ENCODE assay signal across 14 mouse cellular contexts in the genomic region with DNA sequence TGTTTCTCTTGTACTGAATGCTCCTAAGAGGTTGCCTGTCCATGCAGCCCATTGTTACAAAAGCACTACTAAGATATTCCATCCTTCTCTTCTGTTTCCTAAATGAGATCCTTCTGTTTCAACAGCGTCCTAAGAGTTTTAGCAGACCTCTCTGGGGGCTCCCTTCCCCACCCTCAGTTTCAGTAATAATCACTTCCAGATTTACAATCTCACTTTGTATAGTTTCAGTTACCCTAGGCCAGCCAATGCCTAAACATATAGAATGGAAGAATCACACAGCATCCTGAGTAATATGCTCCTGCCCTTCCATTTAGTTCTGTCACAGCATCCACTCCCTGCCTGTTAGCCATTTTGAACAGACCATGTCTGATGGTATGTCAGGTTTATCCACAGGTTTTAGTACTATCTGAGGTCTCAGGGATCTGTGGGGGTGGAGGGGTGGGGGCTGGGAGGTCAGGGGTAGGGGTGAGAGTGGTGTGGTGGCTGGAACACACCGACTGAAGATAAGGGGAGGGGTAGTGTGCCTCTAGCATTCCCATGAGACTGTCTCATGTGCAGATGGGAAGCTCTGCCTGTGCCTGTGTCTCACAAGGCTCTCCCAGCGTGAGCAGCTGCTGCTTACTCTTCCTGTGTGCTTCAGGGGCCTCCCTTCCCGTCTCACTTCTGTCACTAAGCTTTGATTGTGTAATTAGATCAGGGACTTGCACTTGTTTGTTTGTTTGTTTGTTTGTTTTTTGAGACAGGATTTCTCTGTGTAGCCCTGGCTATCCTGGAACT. TPM values are rescaled to one million over a fixed set of nuclear protein-coding genes. Genes with fewer than 3 reads are reported as not detected.
A peak's percentile ranks its signal among the peaks of the same experiment; 100 is the strongest.
DNase-seq lines count a peak whose midpoint lies in the region; TF ChIP-seq lines count a peak whose summit lies in the region.
"Had no signal": no experiment of that assay in that cellular context is flagged by ENCODE, and none has a peak within 500 bp of the region (broad histone marks: within the 10 kb centered on the region; RNA-seq: fewer than 3 reads in every experiment).

No protein-coding gene starts in this region.

- no peak for TF ChIP-seq RAD21 in CH12.LX (IDR thresholded peaks at IDR 0.05; ENCODE audit: low read depth, low read length)

- no peak overlapping the region for H3K27ac ChIP-seq in CH12.LX (ENCODE audit: insufficient read depth, low read depth)
- peak overlapping the region; percentile 58; the same call in 1 of the 2 replicates for H3K27ac ChIP-seq in limb, embryonic 10.5 days
- H3K27ac ChIP-seq: forebrain, embryonic 13.5 days; left cerebral cortex, adult 2 months; lung, embryonic 15.5 days; neural tube, embryonic 12.5 days had no signal

- peak overlapping the region in 1 of 3 experiments; percentile 8 for H3K4me3 ChIP-seq in CH12.LX (replicated peaks in 1 of 3; ENCODE audit: low read depth in 2 of 3, low read length in 2 of 3, poor library complexity in 1 of 3)
- H3K4me3 ChIP-seq in limb, embryonic 10.5 days, result no peak overlapping the region
- H3K4me3 ChIP-seq: forebrain, embryonic 13.5 days; left cerebral cortex, adult 2 months; lung, embryonic 15.5 days; neural tube, embryonic 12.5 days had no signal

- no peak for TF ChIP-seq CTCF in CH12.LX (conservative IDR thresholded peaks at IDR 0.05 in 1 of 2, IDR thresholded peaks at IDR 0.05 in 1 of 2; ENCODE audit: low read depth in 2 of 2, low read length in 2 of 2)

- peak overlapping the region; percentile 29; the same call in 1 of the 2 replicates for H3K4me2 ChIP-seq in CH12.LX (ENCODE audit: insufficient read depth, low read depth, poor library complexity, severe bottlenecking)
- H3K4me2 ChIP-seq: forebrain, embryonic 13.5 days; lung, embryonic 15.5 days; neural tube, embryonic 12.5 days had no signal

- dilution Hi-C loops in CH12.LX (cut with MboI; ENCODE audit: extremely low pct_ligation_motif_present, extremely low pct_unique_long_range_greater_than_20kb, low sequenced_read_pairs), result no loop called here

- 27% methylated on average over 4 of the region's 4 CpGs for WGBS in limb, embryonic 10.5 days

- no peaks in the 10 kb centered on the region for H3K9me3 ChIP-seq in CH12.LX (replicated peaks; ENCODE audit: low read length)
- no peaks in the 10 kb centered on the region for H3K9me3 ChIP-seq in limb, embryonic 10.5 days (replicated peaks)
- H3K9me3 ChIP-seq: forebrain, embryonic 13.5 days; lung, embryonic 15.5 days; neural tube, embryonic 12.5 days had no signal

- TF ChIP-seq EP300 in CH12.LX (IDR thresholded peaks at IDR 0.05; ENCODE audit: low read length), result no peak

- peaks cover 6 to 14% of the 10 kb centered on the region in 2 experiments for H3K4me1 ChIP-seq in CH12.LX (ENCODE audit: control insufficient read depth in 1 of 2, insufficient read depth in 2 of 2)
- peaks cover 34% of the 10 kb centered on the region for H3K4me1 ChIP-seq in limb, embryonic 10.5 days

- H3K36me3 ChIP-seq in CH12.LX (replicated peaks in 1 of 2; ENCODE audit: control insufficient read depth in 1 of 2, insufficient read depth in 1 of 2, low read length in 1 of 2), result peaks cover 11 to 39% of the 10 kb centered on the region in 2 experiments
- no peaks in the 10 kb centered on the region for H3K36me3 ChIP-seq in limb, embryonic 10.5 days
- H3K36me3 ChIP-seq: lung, embryonic 15.5 days; neural tube, embryonic 12.5 days had no signal

- no peaks in the 10 kb centered on the region for H3K79me2 ChIP-seq in CH12.LX (replicated peaks; ENCODE audit: control insufficient read depth, extremely low read depth, insufficient read depth, poor library complexity, severe bottlenecking)

- peak; percentile 12 for DNase-seq in left cerebral cortex, postnatal 4 days
- no peak for DNase-seq in left cerebral cortex, adult 11 months (ENCODE audit: low spot score)
- peak; percentile 21 for DNase-seq in CH12.LX (ENCODE audit: extremely low read depth)
- peak; percentile 27 for DNase-seq in embryo, embryonic 11 days
- DNase-seq in limb, embryonic 10.5 days (ENCODE audit: low spot score), result no peak
- DNase-seq in adrenal gland, adult 2 months, result no peak
- DNase-seq in layer of hippocampus, adult 18-20 months (ENCODE audit: low spot score in 2 of 2), result no peak
- no peak for DNase-seq in lung, postnatal 14 days

- no peaks in the 10 kb centered on the region for H3K27me3 ChIP-seq in CH12.LX (replicated peaks)
- H3K27me3 ChIP-seq in limb, embryonic 10.5 days (ENCODE audit: low read depth, poor library complexity, severe bottlenecking), result peaks cover 41% of the 10 kb centered on the region

- intact Hi-C loops in left cerebral cortex, postnatal 4 days (cut with DNase I), result no loop called here

- TF ChIP-seq POLR2A in CH12.LX (IDR thresholded peaks at IDR 0.05; ENCODE audit: low read depth, low read length), result no peak

- no peak overlapping the region for H3K9ac ChIP-seq in CH12.LX (ENCODE audit: insufficient read depth, low read depth)
- H3K9ac ChIP-seq: forebrain, embryonic 13.5 days; lung, embryonic 15.5 days; neural tube, embryonic 12.5 days had no signal

- in situ Hi-C loops in CH12.LX (cut with MboI; ENCODE audit: low pct_ligation_motif_present, low pct_unique_long_range_greater_than_20kb, low sequenced_read_pairs), result no loop called here

TF ChIP-seq in CH12.LX, 34 proteins besides CTCF, POLR2A, EP300 and RAD21:
- TF ChIP-seq KAT2A (IDR thresholded peaks at IDR 0.05; ENCODE audit: insufficient replicate concordance, low read length) (no peak), E2F4 (IDR thresholded peaks at IDR 0.05; ENCODE audit: insufficient replicate concordance, low read depth, low read length) (no peak), RCOR1 (conservative IDR thresholded peaks at IDR 0.05; ENCODE audit: low read depth, low read length) (no peak), IRF4 (IDR thresholded peaks at IDR 0.05; ENCODE audit: low read depth, low read length) (0 out of 2 replicates have a peak, but pooled peaks have one; percentile 15), NRF1 (IDR thresholded peaks at IDR 0.05; ENCODE audit: low read depth, low read length) (no peak), MYC (IDR thresholded peaks at IDR 0.05; ENCODE audit: low read depth, low read length) (no peak), MEF2A (IDR thresholded peaks at IDR 0.05; ENCODE audit: borderline replicate concordance, low read depth, low read length) (no peak), ETS1 (conservative IDR thresholded peaks at IDR 0.05; ENCODE audit: low read depth, low read length) (0 out of 2 replicates have a peak, but pooled peaks have one; percentile 25), NELFE (IDR thresholded peaks at IDR 0.05; ENCODE audit: low read depth, low read length) (no peak), JUN (IDR thresholded peaks at IDR 0.05; ENCODE audit: insufficient read depth, low read depth, low read length) (no peak), UBTF (IDR thresholded peaks at IDR 0.05; ENCODE audit: low read depth, low read length) (no peak), HCFC1 (IDR thresholded peaks at IDR 0.05; ENCODE audit: low read depth, low read length) (no peak), PAX5 (IDR thresholded peaks at IDR 0.05; ENCODE audit: low read length) (no peak), TCF12 (IDR thresholded peaks at IDR 0.05; ENCODE audit: low read depth, low read length) (no peak), BHLHE40 (IDR thresholded peaks at IDR 0.05; ENCODE audit: low read depth, low read length) (peak; percentile 72), CHD2 (IDR thresholded peaks at IDR 0.05; ENCODE audit: low read length) (no peak), ZKSCAN1 (IDR thresholded peaks at IDR 0.05; ENCODE audit: borderline replicate concordance, low read depth, low read length) (no peak)

RNA-seq across cellular contexts. Expression of a gene that starts 2.9 kb away (rescaled TPM):
- total RNA-seq in left cerebral cortex, postnatal 4 days (2021), result under 1 TPM; 0.42 to 0.85 TPM
- total RNA-seq in CH12.LX (2012; rRNA removed), result 18.3 and 21.0 TPM in 2 replicates
- total RNA-seq in CH12.LX (2014; rRNA removed), result 24.4 and 24.7 TPM in 2 replicates
- 11.0 and 13.9 TPM in 2 replicates for polyA plus RNA-seq in CH12.LX (2012; ENCODE audit: insufficient read length, low read depth)
- polyA plus RNA-seq in limb, embryonic 10.5 days (2016; fragmentation: Nextera tagmentation; extraction: Ambion mirVana), result 0.90 and 1.1 TPM in 2 replicates
- 1 to 10 TPM; 4.1 to 9.6 TPM for total RNA-seq in adrenal gland, adult 2 months (2021)
- 1.1 and 1.3 TPM in 2 replicates for polyA plus RNA-seq in adrenal gland, adult 2 months (2012; rRNA removed)
- under 1 TPM; 0.51 to 0.74 TPM for total RNA-seq in layer of hippocampus, adult 18-20 months (2021)
- total RNA-seq: MEL had no signal

RNA-seq across cellular contexts. Expression of a gene that starts 20.8 kb away (rescaled TPM):
- total RNA-seq in left cerebral cortex, postnatal 4 days (2021), result 1 to 10 TPM in 1 of 2 experiments, not detected in 1; 3.5 TPM
- 1.8 and 5.1 TPM in 2 replicates for total RNA-seq in CH12.LX (2012; rRNA removed)
- 2.2 TPM in 1 of 2 replicates, not detected in the other for total RNA-seq in CH12.LX (2014; rRNA removed)
- 0.97 and 2.2 TPM in 2 replicates for polyA plus RNA-seq in CH12.LX (2012; ENCODE audit: insufficient read length, low read depth)
- polyA plus RNA-seq in limb, embryonic 10.5 days (2016; fragmentation: Nextera tagmentation; extraction: Ambion mirVana), result 2.6 and 3.2 TPM in 2 replicates
- 1 to 10 TPM; 5.3 to 6.9 TPM for total RNA-seq in adrenal gland, adult 2 months (2021)
- polyA plus RNA-seq in adrenal gland, adult 2 months (2012; rRNA removed), result 0.49 and 1.2 TPM in 2 replicates
- not detected for total RNA-seq in layer of hippocampus, adult 18-20 months (2021)
- polyA plus RNA-seq: liver, adult 2 months had no signal

RNA-seq across cellular contexts. Expression of a gene that starts 30.3 kb away (rescaled TPM):
- total RNA-seq in left cerebral cortex, postnatal 4 days (2021), result 10 to 100 TPM; 23.4 to 25.6 TPM
- 3.3 and 3.7 TPM in 2 replicates for total RNA-seq in CH12.LX (2012; rRNA removed)
- 6.3 and 6.8 TPM in 2 replicates for total RNA-seq in CH12.LX (2014; rRNA removed)
- 9.5 and 10.2 TPM in 2 replicates for polyA plus RNA-seq in CH12.LX (2012; ENCODE audit: insufficient read length, low read depth)
- polyA plus RNA-seq in limb, embryonic 10.5 days (2016; fragmentation: Nextera tagmentation; extraction: Ambion mirVana), result 10.9 and 11.9 TPM in 2 replicates
- total RNA-seq in adrenal gland, adult 2 months (2021), result 10 to 100 TPM; 19.1 to 29.0 TPM
- polyA plus RNA-seq in adrenal gland, adult 2 months (2012; rRNA removed), result 3.0 and 3.6 TPM in 2 replicates
- 1 to 10 TPM; 9.4 to 9.6 TPM for total RNA-seq in layer of hippocampus, adult 18-20 months (2021)

Comparison
In these comparisons a context has a peak if more than half of its experiments do, and no peak if none do; other contexts are left out.
1. DNase-seq: peak in left cerebral cortex, postnatal 4 days (single experiment), CH12.LX (single experiment) and embryo, embryonic 11 days (single experiment); none in left cerebral cortex, adult 11 months (single experiment), limb, embryonic 10.5 days (single experiment), adrenal gland, adult 2 months (single experiment), layer of hippocampus, adult 18-20 months (0 of 2) and lung, postnatal 14 days (single experiment).